Mouse (Mus musculus): Measurements from ENCODE around the gene Akap1.
A peak's percentile ranks its signal among the peaks of the same experiment; 100 is the strongest.

Gene Akap1

DNA sequence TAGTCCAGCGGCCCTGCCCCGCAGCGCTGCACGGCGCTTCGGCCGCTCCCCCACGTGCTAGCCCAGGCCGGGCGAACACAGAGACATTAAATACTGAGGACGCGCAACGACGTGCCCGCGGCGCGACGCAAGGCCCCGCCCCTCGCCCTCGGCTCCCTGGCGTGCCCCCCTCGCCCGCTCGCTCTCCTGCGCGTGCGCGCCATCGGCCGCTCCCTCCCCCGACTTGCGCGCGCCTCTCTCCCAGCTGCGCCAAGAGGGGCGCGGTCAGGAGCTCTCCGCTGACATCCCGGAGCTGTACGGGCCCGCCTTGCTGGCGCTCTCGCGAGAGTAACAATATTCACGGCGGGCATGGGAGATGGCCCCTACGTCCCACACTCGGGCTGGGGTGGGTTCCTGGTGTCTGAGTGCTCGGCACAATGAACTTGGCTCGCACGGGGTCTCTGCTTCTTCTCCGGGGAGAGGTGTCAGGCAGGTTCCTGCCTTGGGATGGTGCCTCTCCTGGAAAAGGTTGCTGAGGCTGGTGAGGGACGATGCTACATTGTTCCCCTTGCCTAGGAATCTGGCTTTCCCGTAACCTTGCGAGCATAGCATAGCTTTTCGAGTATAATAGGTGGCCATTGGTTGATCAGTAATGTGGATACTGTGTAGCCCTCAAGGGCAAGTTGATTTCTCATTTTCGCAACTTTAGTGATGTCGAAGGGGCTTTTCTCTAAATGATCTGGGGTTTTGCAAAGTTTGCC, at the start of gene Akap1:
TSS of gene Akap1 (minus strand) at position 129 of the 740 bp plus-strand sequence.
- peak; percentile 96 for DNase-seq

DNA sequence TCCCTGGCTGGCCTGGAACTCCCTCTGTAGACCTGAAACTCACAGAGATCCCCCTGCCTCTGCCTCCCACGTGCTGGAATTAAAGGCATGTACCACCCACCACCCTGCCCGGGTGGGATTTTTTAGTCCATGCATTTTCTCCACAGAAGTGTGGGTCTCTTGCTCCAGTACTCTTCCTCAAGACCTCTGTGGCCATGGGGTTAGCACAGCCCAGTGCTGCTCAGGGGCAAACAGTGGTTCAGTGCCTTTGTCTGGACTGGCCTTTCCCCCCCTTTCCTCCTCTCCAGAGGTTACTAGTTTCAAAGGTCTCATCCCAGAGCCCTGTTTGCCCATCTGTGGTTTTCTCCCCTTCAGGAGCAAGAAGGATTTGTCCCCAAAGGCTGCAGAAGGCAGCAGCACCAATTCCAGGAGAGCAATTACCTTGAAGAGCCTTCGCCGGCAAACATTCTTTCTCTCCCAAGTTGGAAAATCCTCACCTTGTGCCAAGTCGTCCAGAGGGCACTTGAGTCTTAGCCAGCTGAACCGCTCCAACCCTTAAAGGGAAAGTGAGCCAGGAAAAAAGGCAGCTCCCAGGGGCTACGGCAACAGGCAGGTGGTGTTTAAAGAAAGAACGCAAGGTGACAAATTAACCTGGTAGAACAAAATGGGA, 45.1 kb upstream of the Akap1 start:
- DNase-seq = no peak

DNA sequence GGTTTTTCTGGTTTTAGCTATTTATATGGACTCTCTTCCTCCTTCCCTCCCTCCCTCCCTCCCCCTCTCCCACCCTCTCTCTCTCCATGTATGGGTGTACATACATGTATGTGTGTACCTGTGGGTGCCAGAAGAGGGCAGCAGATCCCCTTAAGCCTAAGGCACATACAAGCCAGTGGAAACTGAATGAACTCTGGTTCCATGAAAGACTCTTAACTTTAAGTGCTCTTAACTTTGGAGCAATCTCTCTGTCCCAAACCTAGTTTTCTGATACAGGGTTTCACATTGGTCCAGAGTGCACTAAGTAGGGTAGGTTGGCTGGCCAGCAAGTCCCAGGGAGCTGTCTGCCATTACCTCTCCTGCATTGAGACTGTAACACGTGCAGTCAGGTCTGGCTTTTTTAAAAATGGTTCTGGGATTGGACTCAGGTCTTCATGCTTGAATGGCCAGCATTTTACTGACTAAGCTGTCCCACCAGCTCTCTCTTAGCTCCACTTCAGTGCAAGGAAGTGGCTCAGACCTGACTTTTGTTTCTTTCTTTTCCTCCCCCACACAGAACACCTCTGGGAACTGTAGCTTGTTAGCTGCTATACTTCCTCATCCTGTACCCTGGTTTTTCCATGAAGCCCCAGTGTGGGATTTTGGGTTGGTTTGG, 44.3 kb upstream of the Akap1 start:
- DNase-seq = peak; percentile 37

DNA sequence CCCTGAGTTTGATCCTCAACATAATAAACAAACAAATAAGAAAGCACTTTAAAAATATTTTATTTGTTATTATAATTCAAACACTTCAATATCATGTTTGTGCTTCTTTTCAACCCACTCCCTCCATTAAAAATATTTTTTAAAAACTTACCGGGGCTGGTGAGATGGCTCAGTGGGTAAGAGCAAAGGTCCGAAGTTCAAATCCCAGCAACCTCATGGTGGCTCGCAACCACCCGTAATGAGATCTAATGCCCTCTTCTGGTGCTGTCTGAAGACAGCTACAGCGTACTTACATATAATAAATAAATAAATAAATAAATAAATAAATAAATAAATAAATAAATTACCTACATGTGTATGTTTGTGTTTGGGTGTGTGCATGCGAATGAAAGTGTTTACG, 43.5 kb upstream of the Akap1 start:
- no peak for DNase-seq

DNA sequence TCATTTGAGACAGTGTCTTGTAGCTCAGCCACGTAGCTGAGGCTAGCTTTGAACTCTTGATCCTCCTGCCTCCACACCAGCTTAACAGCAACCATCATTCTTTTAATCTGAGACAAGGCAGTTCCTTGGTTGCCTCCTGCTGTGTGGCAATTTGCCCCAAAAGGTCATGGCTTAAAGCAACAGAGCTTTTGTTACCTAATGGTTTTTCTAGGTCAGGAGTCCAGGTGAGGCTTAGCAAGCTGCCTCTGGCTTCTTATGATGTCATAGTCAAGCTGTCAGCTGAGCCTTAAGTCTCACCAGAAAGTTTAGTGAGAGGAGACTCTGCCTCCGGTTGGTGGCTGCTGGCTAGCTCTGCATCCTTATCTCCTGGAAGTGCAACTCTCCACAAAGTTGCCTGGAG, 41.2 kb upstream of the Akap1 start:
- no peak for DNase-seq

DNA sequence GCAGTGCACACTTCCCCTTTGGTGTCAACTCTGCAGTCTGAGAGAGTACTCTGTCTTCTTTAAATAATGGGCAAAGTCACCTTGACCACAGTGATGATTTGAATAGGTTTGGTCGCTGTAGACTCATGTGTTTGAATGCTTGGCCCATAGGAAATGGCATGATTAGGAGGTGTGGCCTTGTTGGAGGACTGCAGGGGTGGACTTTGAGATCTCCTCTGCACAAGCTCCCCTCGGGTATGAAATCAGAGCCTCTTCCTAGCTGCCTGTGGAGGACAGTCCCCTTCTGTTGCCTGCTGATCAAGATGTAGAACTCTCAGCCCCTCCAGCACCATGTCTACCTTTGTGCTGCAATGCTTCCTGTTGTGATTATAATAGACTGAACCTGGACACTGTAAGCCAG, 39.7 kb upstream of the Akap1 start:
- DNase-seq = no peak

DNA sequence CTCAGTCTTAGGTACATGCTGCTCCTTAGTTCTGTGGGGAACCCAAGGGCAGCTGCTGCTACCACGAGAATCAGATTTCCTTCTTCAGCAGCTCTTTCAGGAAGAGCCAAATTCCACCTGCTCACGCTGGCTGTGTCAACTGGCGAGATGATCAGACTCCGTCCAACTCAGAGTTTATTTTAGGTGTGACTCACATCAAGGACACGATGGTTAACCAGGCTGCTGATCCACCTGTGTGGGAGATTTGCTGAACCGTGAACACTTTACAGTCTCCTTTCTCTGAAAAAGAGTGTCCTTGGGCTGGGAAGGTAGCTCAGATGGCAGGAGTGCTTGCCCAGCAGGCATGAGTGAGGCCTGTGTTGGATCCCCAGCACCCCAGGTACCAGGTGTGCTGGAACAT, 38.4 kb upstream of the Akap1 start:
- no peak for DNase-seq

DNA sequence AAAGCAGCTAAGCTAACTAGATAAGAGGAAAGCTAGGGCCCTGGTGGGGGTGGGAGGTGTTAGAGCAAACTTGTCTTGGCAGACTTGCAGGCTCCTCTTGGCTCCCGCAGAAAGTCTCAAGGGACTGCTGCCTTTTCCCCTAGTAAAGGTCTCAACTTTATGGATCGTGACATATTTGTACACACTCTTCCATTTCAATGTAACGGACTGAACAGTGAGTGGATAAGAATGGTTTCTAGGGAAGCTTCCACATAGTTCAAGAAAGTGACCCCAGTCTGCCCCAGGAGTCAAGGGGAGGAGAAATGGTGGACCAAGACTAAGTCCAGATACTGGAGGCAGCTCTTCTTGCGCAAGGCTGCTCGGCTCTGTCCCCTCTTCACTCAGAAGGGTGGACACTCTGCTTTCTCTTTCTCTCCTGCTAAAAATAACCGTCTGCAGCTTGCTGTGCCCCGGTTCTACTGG, 37.0 kb upstream of the Akap1 start:
- no peak for DNase-seq

DNA sequence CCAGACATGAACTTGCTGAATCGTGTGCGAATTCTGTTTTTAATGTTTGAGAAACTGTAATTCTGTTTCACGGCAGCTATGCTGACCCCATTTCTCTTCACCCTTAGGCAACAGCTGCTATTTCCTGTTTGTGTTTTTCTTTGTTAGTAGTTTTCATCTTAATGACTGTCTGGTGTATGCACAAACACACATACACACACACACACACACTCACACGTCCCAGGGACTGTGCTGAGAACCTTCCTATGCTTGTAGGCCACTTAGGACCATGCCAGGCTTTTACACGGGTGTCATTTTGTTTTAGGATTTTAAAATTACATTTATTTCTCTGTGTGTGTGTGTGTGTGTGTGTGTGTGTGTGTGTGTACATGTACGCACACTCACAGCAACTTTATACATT, 35.2 kb upstream of the Akap1 start:
- DNase-seq = no peak

DNA sequence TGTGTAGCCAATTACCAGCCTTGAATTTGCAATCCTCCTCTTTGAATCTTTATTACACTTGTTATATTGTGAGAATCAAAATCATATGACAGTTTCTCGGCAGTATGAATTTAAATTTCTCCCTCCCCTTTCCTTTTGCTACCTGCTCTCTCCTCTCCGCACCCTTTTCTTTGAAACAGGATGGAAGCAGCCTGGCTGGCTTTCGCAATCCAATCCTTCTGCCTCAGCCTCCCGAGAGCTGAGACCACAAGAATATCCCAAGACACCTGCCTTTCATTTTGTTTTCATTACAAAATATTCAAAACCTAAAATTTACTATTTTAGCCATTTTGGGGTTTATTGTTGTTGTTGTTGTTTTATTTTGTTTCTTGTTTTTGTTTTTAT, 34.0 kb upstream of the Akap1 start:
- no peak for DNase-seq

DNA sequence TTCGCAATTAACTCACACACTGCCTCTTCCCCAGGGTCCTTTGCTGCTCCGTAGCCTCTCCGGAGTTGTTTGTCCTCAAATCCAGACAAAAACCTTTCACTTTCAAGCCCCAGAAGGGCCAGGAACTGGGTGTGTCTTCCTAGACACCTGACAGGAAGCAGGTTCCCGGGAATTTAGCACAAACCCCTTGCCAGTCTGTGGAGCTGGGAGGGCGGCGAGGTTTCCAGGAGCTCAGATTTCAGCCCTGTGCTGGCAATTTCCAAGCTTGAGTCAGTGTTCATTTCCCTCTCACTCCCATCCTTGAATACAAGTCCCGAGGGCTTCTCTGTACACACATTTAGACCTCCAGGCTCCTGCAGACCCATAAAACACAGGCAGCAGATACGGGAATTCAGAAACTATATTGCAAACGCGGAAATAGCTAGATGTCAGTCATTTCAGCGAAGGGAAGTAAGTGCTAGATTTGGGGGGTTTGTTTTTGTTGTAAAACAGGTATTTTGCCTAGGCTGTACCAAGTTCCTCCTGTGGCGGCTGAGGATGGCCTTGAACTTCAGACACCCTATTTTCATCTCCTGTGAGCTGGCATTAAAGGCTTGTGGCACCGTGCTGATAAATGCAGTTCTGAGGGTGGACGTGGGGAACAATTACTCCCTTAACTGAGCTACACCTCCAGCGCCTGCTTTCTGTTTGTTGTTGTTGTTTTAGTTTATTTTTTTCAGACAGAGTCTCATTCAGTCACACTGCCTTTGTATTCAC, 33.4 kb upstream of the Akap1 start:
- no peak for DNase-seq

DNA sequence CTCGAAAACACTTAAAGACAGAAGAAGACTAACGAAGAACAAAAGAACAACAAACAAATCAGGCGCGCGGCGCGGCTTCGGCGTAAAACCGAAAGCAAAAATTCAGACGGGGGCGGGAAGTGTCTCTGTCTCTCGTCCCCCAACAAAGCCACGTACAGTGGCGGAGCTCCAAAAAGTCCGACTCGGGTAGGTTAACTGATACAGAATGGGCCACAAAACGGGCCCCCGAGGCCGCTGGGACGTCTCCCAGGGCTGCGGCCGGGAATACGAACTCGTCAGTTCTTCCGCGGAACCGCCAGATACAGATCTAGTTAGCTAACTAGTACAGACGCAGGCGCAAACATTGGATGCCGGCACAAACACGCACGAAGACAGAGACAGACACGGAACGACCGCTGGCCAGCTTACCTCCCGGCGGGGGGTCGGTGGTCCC, 31.4 kb upstream of the Akap1 start:
- peak; percentile 74 for DNase-seq

DNA sequence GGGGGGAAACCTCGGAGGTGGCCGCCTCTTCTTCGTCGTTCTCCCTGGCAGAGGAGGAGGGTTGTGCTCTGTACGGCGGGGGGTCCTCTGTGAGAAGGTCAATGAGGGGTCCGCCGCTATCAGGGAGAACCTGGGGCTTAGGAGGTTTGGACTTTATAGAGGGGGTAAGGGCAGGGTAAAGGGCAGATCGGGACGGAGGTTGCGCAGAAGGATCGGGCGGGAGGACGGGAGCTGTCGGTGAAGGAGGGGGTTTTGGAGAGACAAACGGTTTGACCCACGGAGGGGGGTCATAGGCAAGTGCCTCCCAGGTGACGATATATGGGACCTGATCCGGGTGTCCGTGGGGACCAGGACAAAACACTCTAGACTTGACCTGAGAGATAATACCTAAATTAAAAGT, 30.8 kb upstream of the Akap1 start:
- peak; percentile 39 for DNase-seq

DNA sequence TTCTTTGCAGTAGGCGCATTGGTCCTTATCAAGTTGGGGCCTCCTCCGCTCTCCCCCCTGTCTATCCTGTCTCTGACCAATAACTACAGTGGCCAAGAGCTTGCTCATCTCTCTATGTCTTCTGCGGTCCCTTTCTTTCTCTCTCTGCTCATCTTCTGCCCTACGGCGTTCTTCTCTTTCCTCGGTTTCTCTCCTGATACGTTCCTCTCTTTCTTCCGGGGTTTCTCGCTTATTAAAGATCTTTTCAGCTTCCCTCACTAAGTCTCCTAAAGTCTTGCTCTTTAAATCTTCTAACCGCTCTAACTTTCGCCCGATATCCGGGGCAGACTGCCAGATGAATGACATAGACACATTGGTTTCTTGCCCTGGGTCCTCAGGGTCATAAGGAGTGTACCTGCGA, 29.9 kb upstream of the Akap1 start:
- peak; percentile 28 for DNase-seq

DNA sequence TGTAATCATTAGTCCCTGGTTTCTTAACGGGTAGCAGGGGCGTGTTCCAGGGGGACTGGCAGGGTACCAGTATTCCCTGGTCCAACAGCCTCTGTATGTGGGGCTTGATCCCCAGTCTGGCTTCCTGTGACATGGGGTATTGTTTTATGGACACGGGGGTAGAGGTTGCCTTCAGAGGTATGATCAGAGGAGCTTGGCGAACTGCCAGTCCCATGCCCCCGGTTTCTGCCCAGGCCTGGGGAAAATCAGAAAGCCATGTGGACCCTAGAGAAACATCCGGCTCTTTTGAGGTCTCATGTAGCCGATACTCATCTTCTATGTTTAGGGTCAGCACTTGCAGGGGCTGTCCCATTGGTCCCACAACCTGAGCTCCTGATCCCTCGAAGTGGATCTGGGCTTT, 29.1 kb upstream of the Akap1 start:
- peak; percentile 35 for DNase-seq

DNA sequence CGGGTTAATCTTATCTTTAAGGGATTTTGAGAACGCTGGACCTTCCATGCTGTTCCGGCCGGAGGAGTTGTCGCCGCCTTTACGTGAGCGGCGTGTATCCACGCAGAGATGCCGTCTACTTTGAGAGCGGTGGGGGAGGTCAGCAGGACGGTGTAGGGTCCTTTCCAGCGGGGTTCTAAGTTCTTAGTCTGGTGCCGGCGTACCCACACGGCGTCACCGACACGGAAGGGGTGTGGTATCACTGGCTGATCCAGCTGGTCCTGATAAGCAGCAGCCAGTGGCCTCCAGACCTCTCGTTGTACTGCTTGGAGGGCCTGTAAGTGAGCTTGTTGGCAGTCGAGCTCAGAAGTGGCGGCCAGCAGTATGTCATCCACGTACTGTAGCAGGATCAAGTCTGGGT, 28.4 kb upstream of the Akap1 start:
- DNase-seq = peak; percentile 36

DNA sequence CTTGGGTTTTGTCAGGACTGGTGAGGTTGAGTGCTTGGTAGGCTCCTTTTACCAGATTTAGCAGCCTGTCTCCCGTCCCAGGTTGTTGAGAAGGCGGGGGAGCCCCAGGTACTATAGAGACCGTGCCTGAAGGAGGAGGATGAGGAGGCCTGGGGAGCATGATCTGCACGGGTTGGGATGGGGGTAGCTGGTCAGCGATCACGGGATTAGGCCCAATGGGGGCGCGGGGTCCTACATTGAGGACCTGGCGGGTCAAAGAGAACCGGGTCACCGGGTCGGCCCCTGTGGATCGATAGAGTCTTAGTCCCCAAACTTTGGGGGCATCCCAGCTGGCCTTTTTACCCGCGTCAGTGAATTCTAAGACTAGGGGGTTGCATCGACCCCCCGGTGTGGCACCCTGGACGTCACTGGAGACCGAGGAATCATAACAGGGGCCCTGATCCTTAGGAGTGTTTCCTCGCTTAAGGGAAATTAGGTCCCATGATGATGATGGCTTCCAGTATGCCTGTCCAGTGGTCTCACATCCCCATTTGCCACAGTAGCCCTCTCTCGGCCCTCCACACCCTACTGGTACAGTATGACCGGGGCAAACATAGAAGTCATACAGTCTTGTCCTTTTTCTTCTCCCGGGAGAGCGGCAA, 27.7 kb upstream of the Akap1 start:
- DNase-seq = peak; percentile 68

DNA sequence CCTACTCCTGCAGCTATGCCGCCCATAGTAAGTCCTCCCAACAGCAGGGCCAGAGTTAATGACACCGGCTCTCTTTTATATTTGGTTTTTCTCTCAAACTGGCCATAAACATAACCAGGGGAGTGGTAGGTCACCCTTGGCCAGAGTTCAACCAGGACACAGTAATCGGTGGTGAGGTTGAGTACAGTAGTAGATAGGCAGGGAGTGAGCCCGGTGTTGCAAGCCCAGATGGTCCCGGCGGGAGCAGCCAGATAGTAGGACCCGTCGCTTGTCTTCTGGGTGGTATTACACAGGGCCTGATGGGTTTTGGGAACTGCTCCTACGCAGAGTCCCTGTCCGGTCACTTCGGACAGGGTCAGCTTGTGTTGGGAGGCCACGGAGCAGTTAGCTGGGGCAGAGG, 27.1 kb upstream of the Akap1 start:
- peak; percentile 68 for DNase-seq

DNA sequence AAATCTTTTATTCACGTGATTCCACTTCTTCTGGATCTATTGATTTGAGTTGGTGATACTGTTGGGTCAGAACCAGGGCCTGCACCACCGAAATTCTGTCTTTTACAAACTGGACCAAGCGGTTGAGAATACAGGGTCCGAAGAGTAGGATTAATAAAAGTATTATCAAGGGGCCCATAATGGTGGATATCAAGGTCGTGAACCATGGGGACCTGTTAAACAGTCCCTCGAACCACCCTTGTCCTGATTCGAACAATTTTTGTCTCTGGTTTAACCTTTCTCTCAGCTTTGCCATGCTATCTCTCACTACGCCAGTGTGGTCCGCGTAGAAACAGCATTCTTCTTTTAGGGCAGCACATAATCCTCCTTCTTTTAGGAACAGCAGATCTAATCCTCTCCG, 26.5 kb upstream of the Akap1 start:
- DNase-seq = peak; percentile 44

DNA sequence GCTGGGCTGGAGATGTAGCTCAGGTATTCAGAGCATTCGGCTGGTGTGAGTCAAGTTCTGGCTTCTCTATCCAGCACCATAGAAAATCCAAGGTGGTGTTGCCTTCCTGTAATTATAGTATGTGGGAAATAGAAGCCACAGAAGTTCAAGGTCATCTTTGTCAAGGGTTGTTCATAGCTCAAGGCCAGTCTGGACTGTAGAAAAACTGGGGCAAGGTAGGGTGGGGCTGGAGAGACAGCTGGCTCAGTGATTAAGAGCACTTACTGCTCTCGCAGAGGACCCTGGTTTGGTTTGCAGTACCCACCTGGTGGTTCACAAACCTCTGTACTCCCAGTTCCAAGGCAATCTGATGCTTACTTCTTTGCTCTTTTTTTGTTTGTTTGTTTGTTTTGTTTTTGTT, 24.6 kb upstream of the Akap1 start:
- DNase-seq = no peak

DNA sequence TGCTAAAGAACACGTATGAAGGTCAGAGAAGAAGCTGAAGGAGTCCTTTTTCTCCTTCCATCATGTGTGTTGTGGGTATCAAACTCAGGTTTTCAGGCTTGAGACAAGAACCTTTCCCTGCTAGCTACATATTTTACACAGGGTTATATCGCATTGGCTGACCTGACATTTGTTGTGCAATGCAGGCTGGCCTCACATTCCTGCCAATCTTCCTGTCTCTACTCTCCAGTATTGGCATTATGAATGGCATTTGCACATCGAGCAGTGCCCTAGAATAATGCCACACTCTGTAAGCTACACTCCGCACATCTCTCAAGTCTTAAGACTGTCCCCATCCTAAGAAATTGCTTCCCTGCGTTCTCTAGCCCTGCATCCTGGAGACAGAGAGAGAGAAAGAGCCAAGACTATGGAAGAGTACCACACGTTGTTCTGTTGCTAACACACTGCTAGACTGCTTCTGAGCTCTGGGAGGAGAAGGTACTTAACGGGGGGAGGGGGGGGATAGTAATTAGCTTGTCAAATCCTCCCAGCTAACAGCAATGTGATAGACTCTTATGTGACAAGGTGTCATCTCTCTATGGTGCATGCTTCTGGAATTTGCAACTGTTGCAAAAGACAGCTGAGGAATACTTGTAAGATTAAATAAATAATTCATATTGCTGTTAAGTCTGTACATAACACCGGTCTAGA, 20.1 kb upstream of the Akap1 start:
- DNase-seq = no peak

DNA sequence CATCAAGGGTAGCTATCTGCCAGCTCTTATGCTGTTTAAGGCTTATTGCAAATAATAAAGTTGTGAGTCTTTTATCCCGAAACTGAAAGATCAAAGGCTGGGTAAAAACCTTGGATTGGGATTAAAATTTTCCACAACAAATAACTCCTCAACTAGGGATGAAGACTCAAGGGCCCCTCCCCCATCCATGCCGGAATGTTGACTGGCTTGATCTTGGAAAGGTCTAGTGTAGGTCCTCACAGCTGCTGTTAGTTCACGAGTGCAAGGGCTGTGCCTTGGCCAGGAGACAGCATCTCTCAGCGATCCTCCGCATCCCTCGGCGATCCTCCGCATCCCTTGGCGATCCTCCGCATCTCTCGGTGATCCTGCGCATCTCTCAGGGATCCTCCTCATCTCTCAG, 13.6 kb upstream of the Akap1 start:
- DNase-seq = no peak

All from cerebellum, adult 8-10 months (tissue).